ENCODE assay signal across 8 mouse cellular contexts in genomic region chr10:41449684-41450083, GRCm38 (mm10). TPM values are rescaled to one million over a fixed set of nuclear protein-coding genes. Genes with fewer than 3 reads are reported as not detected.
DNase-seq lines count a peak whose midpoint lies in the region; ATAC-seq and TF ChIP-seq lines count a peak whose summit lies in the region.

No protein-coding gene starts in this region.

- no peaks in the 10 kb centered on the region for H3K9me3 ChIP-seq in heart, embryonic 14.5 days (ENCODE audit: control insufficient read depth, low read length)
- H3K9me3 ChIP-seq in ES-E14 (ENCODE audit: control insufficient read depth, insufficient read depth, low read depth, low read length), result no peaks in the 10 kb centered on the region
- no peaks in the 10 kb centered on the region for H3K9me3 ChIP-seq in embryonic facial prominence, embryonic 10.5 days
- no peaks in the 10 kb centered on the region for H3K9me3 ChIP-seq in hindbrain, postnatal 0 days (ENCODE audit: low read length)

- ATAC-seq in heart, embryonic 14.5 days (ENCODE audit: insufficient number of reproducible peaks, insufficient read depth, low FRiP score, low read depth), result 0 out of 2 replicates have a peak, but pooled peaks have one; percentile 10
- peak; percentile 73 for ATAC-seq in hindbrain, postnatal 0 days

- DNase-seq in heart, postnatal 4 days, result no peak
- DNase-seq in ES-E14 (ENCODE audit: low read depth, low spot score), result no peak
- DNase-seq in embryonic facial prominence, embryonic 10.5 days (ENCODE audit: low spot score), result peak; percentile 39
- peak; percentile 61 for DNase-seq in hindbrain, postnatal 0 days (ENCODE audit: low spot score)
- DNase-seq in lung, adult 2 months, result no peak
- peak; percentile 38 for DNase-seq in right cerebral cortex, adult 18-20 months
- no peak for DNase-seq in frontal cortex, postnatal 25 days (ENCODE audit: low spot score in 2 of 2)

- H3K27ac ChIP-seq in heart, embryonic 14.5 days (replicated peaks in 1 of 2; ENCODE audit: control insufficient read depth in 1 of 2, insufficient read depth in 1 of 2, low read depth in 2 of 2, low read length in 2 of 2), result peak overlapping the region; percentile 69 to 72
- H3K27ac ChIP-seq in ES-E14 (ENCODE audit: insufficient read depth, low read depth, low read length, poor library complexity, severe bottlenecking), result peak overlapping the region; percentile 77; the same call in 1 of the 2 replicates
- H3K27ac ChIP-seq in embryonic facial prominence, embryonic 10.5 days (replicated peaks), result peak overlapping the region; percentile 87
- H3K27ac ChIP-seq in hindbrain, postnatal 0 days, result peak overlapping the region; percentile 83

- H3K9ac ChIP-seq in heart, embryonic 14.5 days (ENCODE audit: low read length), result peak overlapping the region; percentile 92
- H3K9ac ChIP-seq in ES-E14 (ENCODE audit: insufficient read depth, low read depth, low read length, poor library complexity, severe bottlenecking), result peak overlapping the region; percentile 72
- peak overlapping the region; percentile 84 for H3K9ac ChIP-seq in hindbrain, postnatal 0 days (replicated peaks; ENCODE audit: low read length)

- TF ChIP-seq CTCF in hindbrain, postnatal 0 days (IDR thresholded peaks at IDR 0.05; ENCODE audit: low read depth), result no peak
- no peak for TF ChIP-seq CTCF in lung, adult 2 months (IDR thresholded peaks at IDR 0.05; ENCODE audit: insufficient read depth, low read length)

- H3K27me3 ChIP-seq in heart, embryonic 14.5 days (ENCODE audit: control insufficient read depth, insufficient read depth, low read length), result no peaks in the 10 kb centered on the region
- no peaks in the 10 kb centered on the region for H3K27me3 ChIP-seq in embryonic facial prominence, embryonic 10.5 days (replicated peaks; ENCODE audit: low read depth, poor library complexity, severe bottlenecking)
- H3K27me3 ChIP-seq in hindbrain, postnatal 0 days (ENCODE audit: insufficient read depth, low read length), result no peaks in the 10 kb centered on the region

- WGBS in heart, embryonic 14.5 days, result 18% methylated on average over 14 of the region's 14 CpGs
- WGBS in embryonic facial prominence, embryonic 10.5 days, result 12% methylated on average over 14 of the region's 14 CpGs
- WGBS in hindbrain, postnatal 0 days, result 9% methylated on average over 14 of the region's 14 CpGs
- WGBS in lung, adult 2 months, result 10% methylated on average over 14 of the region's 14 CpGs

- TF ChIP-seq POLR2A in lung, adult 2 months (IDR thresholded peaks at IDR 0.05; ENCODE audit: borderline replicate concordance, extremely low read depth, low read depth, low read length), result no peak

- peak overlapping the region; percentile 80 to 87; a peak in 3 of 4 replicates for H3K4me3 ChIP-seq in heart, embryonic 14.5 days (ENCODE audit: control insufficient read depth in 1 of 2, insufficient read depth in 1 of 2, low read depth in 1 of 2, low read length in 2 of 2)
- H3K4me3 ChIP-seq in ES-E14 (ENCODE audit: insufficient read depth in 1 of 2, low read depth in 1 of 2, low read length in 2 of 2, poor library complexity in 1 of 2, severe bottlenecking in 1 of 2), result peak overlapping the region; percentile 80 to 85
- peak overlapping the region; percentile 81 for H3K4me3 ChIP-seq in embryonic facial prominence, embryonic 10.5 days
- H3K4me3 ChIP-seq in hindbrain, postnatal 0 days (ENCODE audit: low read length), result peak overlapping the region; percentile 95
- peak overlapping the region; percentile 76 for H3K4me3 ChIP-seq in lung, adult 2 months (replicated peaks; ENCODE audit: extremely low read depth, low read depth, low read length)

- in situ Hi-C loops in ES-E14 (cut with MboI; ENCODE audit: low sequenced_read_pairs in 2 of 2, unreplicated experiment in 2 of 2), result no loop called here

- H3K4me2 ChIP-seq in heart, embryonic 14.5 days (ENCODE audit: low read length), result peak overlapping the region; percentile 68
- peak overlapping the region; percentile 76 for H3K4me2 ChIP-seq in hindbrain, postnatal 0 days (ENCODE audit: low read depth, low read length)

- peaks cover 19% of the 10 kb centered on the region for H3K36me3 ChIP-seq in heart, embryonic 14.5 days (ENCODE audit: control insufficient read depth, insufficient read depth, low read length)
- H3K36me3 ChIP-seq in ES-E14 (ENCODE audit: control insufficient read depth, insufficient read depth, low read length, poor library complexity, severe bottlenecking), result peaks cover 5% of the 10 kb centered on the region; the same call in 1 of the 2 replicates
- H3K36me3 ChIP-seq in embryonic facial prominence, embryonic 10.5 days (replicated peaks), result peaks cover 31% of the 10 kb centered on the region
- no peaks in the 10 kb centered on the region; the same call in 1 of the 2 replicates for H3K36me3 ChIP-seq in hindbrain, postnatal 0 days (ENCODE audit: insufficient read depth, low read length)

- peaks cover 8 to 12% of the 10 kb centered on the region in 2 experiments for H3K4me1 ChIP-seq in heart, embryonic 14.5 days (ENCODE audit: control insufficient read depth in 2 of 2, insufficient read depth in 2 of 2, low read length in 2 of 2)
- peaks cover 6 to 8% of the 10 kb centered on the region in 2 experiments; a peak in 1 of 4 replicates for H3K4me1 ChIP-seq in ES-E14 (ENCODE audit: control insufficient read depth in 2 of 2, insufficient read depth in 2 of 2, low read length in 2 of 2, poor library complexity in 1 of 2)
- H3K4me1 ChIP-seq in embryonic facial prominence, embryonic 10.5 days, result peaks cover 26% of the 10 kb centered on the region
- H3K4me1 ChIP-seq in hindbrain, postnatal 0 days (ENCODE audit: insufficient read depth, low read length), result peaks cover 8% of the 10 kb centered on the region
- no peaks in the 10 kb centered on the region; the same call in none of the 2 replicates for H3K4me1 ChIP-seq in lung, adult 2 months (ENCODE audit: control insufficient read depth, insufficient read depth, low read length)

TF ChIP-seq in ES-E14, 5 proteins besides CTCF, POLR2A, EP300 and RAD21:
- TF ChIP-seq ZC3H11A (IDR thresholded peaks at IDR 0.05; ENCODE audit: borderline replicate concordance, low read depth, low read length) (no peak), CHD2 (IDR thresholded peaks at IDR 0.05; ENCODE audit: low read depth, low read length) (peak; percentile 27; the same call in 1 of the 2 replicates)

RNA-seq across cellular contexts. Expression of gene Zbtb24, which starts 0.5 kb away (rescaled TPM):
- 11.7 and 12.7 TPM in 2 replicates for polyA plus RNA-seq in heart, embryonic 14.5 days (2014; fragmentation: Nextera tagmentation; extraction: Ambion mirVana)
- 10 to 100 TPM; 10.5 to 12.9 TPM for total RNA-seq in heart, postnatal 4 days (2021)
- total RNA-seq in ES-E14 (2012; rRNA removed), result 11.9 and 12.7 TPM in 2 replicates
- polyA plus RNA-seq in embryonic facial prominence, embryonic 10.5 days (2016; fragmentation: Nextera tagmentation; extraction: Ambion mirVana), result 18.1 and 18.5 TPM in 2 replicates
- 19.8 and 21.0 TPM in 2 replicates for total RNA-seq in hindbrain, postnatal 0 days (2014; rRNA removed)
- 14.3 and 16.6 TPM in 2 replicates for polyA plus RNA-seq in hindbrain, postnatal 0 days (2015; fragmentation: Nextera tagmentation; extraction: Ambion mirVana)
- 13.1 and 14.5 TPM in 2 replicates for polyA plus RNA-seq in lung, adult 2 months (2012; rRNA removed)

RNA-seq across cellular contexts. Expression of gene Mical1, which starts 26.4 kb away (rescaled TPM):
- polyA plus RNA-seq in heart, embryonic 14.5 days (2014; fragmentation: Nextera tagmentation; extraction: Ambion mirVana), result 31.8 and 32.1 TPM in 2 replicates
- 10 to 100 TPM; 52.4 to 59.4 TPM for total RNA-seq in heart, postnatal 4 days (2021)
- total RNA-seq in ES-E14 (2012; rRNA removed), result 35.3 and 54.7 TPM in 2 replicates
- 44.5 and 48.0 TPM in 2 replicates for polyA plus RNA-seq in embryonic facial prominence, embryonic 10.5 days (2016; fragmentation: Nextera tagmentation; extraction: Ambion mirVana)
- 27.9 and 53.5 TPM in 2 replicates for total RNA-seq in hindbrain, postnatal 0 days (2014; rRNA removed)
- 22.2 and 23.6 TPM in 2 replicates for polyA plus RNA-seq in hindbrain, postnatal 0 days (2015; fragmentation: Nextera tagmentation; extraction: Ambion mirVana)
- 56.3 and 70.7 TPM in 2 replicates for polyA plus RNA-seq in lung, adult 2 months (2012; rRNA removed)

RNA-seq across cellular contexts. Expression of gene Smpd2, which starts 40.5 kb away (rescaled TPM):
- 51.1 and 54.0 TPM in 2 replicates for polyA plus RNA-seq in heart, embryonic 14.5 days (2014; fragmentation: Nextera tagmentation; extraction: Ambion mirVana)
- 10 to 100 TPM; 45.4 to 48.7 TPM for total RNA-seq in heart, postnatal 4 days (2021)
- 31.7 and 54.8 TPM in 2 replicates for total RNA-seq in ES-E14 (2012; rRNA removed)
- polyA plus RNA-seq in embryonic facial prominence, embryonic 10.5 days (2016; fragmentation: Nextera tagmentation; extraction: Ambion mirVana), result 61.2 and 65.7 TPM in 2 replicates
- total RNA-seq in hindbrain, postnatal 0 days (2014; rRNA removed), result 48.0 and 74.5 TPM in 2 replicates
- 50.5 and 52.3 TPM in 2 replicates for polyA plus RNA-seq in hindbrain, postnatal 0 days (2015; fragmentation: Nextera tagmentation; extraction: Ambion mirVana)
- 67.9 and 72.7 TPM in 2 replicates for polyA plus RNA-seq in lung, adult 2 months (2012; rRNA removed)

RNA-seq across cellular contexts. Expression of gene Ppil6, which starts 40.6 kb away (rescaled TPM):
- 1.8 and 2.3 TPM in 2 replicates for polyA plus RNA-seq in heart, embryonic 14.5 days (2014; fragmentation: Nextera tagmentation; extraction: Ambion mirVana)
- total RNA-seq in heart, postnatal 4 days (2021), result 1 to 10 TPM; 3.8 to 3.9 TPM
- total RNA-seq in ES-E14 (2012; rRNA removed), result 0.53 TPM in 1 of 2 replicates, not detected in the other
- 0.80 and 0.93 TPM in 2 replicates for polyA plus RNA-seq in embryonic facial prominence, embryonic 10.5 days (2016; fragmentation: Nextera tagmentation; extraction: Ambion mirVana)
- 1.8 and 3.7 TPM in 2 replicates for total RNA-seq in hindbrain, postnatal 0 days (2014; rRNA removed)
- 6.5 and 7.7 TPM in 2 replicates for polyA plus RNA-seq in hindbrain, postnatal 0 days (2015; fragmentation: Nextera tagmentation; extraction: Ambion mirVana)
- 2.4 and 4.2 TPM in 2 replicates for polyA plus RNA-seq in lung, adult 2 months (2012; rRNA removed)

Comparison
In these comparisons a context has a peak if more than half of its experiments do, and no peak if none do; other contexts are left out.
1. DNase-seq: peak in embryonic facial prominence, embryonic 10.5 days (single experiment), hindbrain, postnatal 0 days (single experiment) and right cerebral cortex, adult 18-20 months (single experiment); none in heart, postnatal 4 days (single experiment), ES-E14 (single experiment), lung, adult 2 months (single experiment) and frontal cortex, postnatal 25 days (0 of 2).
2. Peak in every context shown above with its lines, with median percentiles within 50 percentile points of each other: H3K27ac ChIP-seq, H3K4me3 ChIP-seq and H3K9ac ChIP-seq.